In genomic region chr4:135231136-135231535, GRCm38 (mm10) we compare ENCODE assay signal across 11 mouse cellular contexts. TPM values are rescaled to one million over a fixed set of nuclear protein-coding genes. Genes with fewer than 3 reads are reported as not detected.
DNase-seq lines count a peak whose midpoint lies in the region; ATAC-seq and TF ChIP-seq lines count a peak whose summit lies in the region.
"Had no signal": no experiment of that assay in that cellular context is flagged by ENCODE, and none has a peak within 500 bp of the region (broad histone marks: within the 10 kb centered on the region; RNA-seq: fewer than 3 reads in every experiment).

No protein-coding gene starts in this region.

- TF ChIP-seq POLR2A in bone marrow macrophage, adult 2 months (IDR thresholded peaks at IDR 0.05; ENCODE audit: borderline replicate concordance, low read depth, low read length): no peak

- no peak for TF ChIP-seq CTCF in bone marrow macrophage, adult 2 months (IDR thresholded peaks at IDR 0.05; ENCODE audit: low read depth, low read length)

- H3K27me3 ChIP-seq in heart, embryonic 11.5 days (ENCODE audit: control insufficient read depth, insufficient read depth, low read length): no peaks in the 10 kb centered on the region
- no peaks in the 10 kb centered on the region for H3K27me3 ChIP-seq in kidney, embryonic 14.5 days (ENCODE audit: control insufficient read depth, insufficient read depth, low read length)
- H3K27me3 ChIP-seq: CH12.LX had no signal

- 71% methylated on average over 3 of the region's 3 CpGs for WGBS in heart, embryonic 11.5 days (ENCODE audit: insufficient replicate concordance)
- 82% methylated on average over 3 of the region's 3 CpGs for WGBS in kidney, embryonic 14.5 days

- H3K9ac ChIP-seq in heart, embryonic 11.5 days (ENCODE audit: low read depth, low read length): no peak overlapping the region
- no peak overlapping the region for H3K9ac ChIP-seq in kidney, embryonic 14.5 days (ENCODE audit: low read depth, low read length)

- peaks cover 24% of the 10 kb centered on the region for H3K4me1 ChIP-seq in heart, embryonic 11.5 days (ENCODE audit: control insufficient read depth, insufficient read depth, low read length)
- no peaks in the 10 kb centered on the region for H3K4me1 ChIP-seq in kidney, embryonic 14.5 days (ENCODE audit: control insufficient read depth, insufficient read depth, low read length)
- peaks cover 75% of the 10 kb centered on the region for H3K4me1 ChIP-seq in bone marrow macrophage, adult 2 months (ENCODE audit: control insufficient read depth, insufficient read depth, low read length)

- H3K36me3 ChIP-seq in heart, embryonic 11.5 days (ENCODE audit: control insufficient read depth, insufficient read depth, low read length): peaks cover 3% of the 10 kb centered on the region; the same call in 1 of the 2 replicates
- peaks cover 7% of the 10 kb centered on the region; the same call in 1 of the 2 replicates for H3K36me3 ChIP-seq in kidney, embryonic 14.5 days (ENCODE audit: control insufficient read depth, insufficient read depth, low read length)

- peak overlapping the region; percentile 62 for H3K27ac ChIP-seq in heart, embryonic 11.5 days (ENCODE audit: low read depth, low read length)
- H3K27ac ChIP-seq in kidney, embryonic 14.5 days (ENCODE audit: low read depth, low read length): no peak overlapping the region
- peak overlapping the region; percentile 91 for H3K27ac ChIP-seq in bone marrow macrophage, adult 2 months (ENCODE audit: insufficient read depth, low read depth, low read length)
- H3K27ac ChIP-seq: kidney, postnatal 0 days had no signal

- intact Hi-C loops in heart, postnatal 25 days (cut with DNase I): no loop called here

- no peak overlapping the region; the same call in 1 of the 2 replicates for H3K4me2 ChIP-seq in heart, embryonic 11.5 days
- H3K4me2 ChIP-seq in kidney, embryonic 14.5 days (replicated peaks; ENCODE audit: low read depth, low read length): no peak overlapping the region

- ATAC-seq in heart, embryonic 11.5 days (replicated peaks; ENCODE audit: insufficient number of reproducible peaks, low FRiP score, low TSS enrichment): no peak
- no peak for ATAC-seq in kidney, embryonic 14.5 days (ENCODE audit: low FRiP score, low TSS enrichment)

- no peaks in the 10 kb centered on the region for H3K9me3 ChIP-seq in heart, embryonic 11.5 days (replicated peaks; ENCODE audit: control insufficient read depth, low read length)
- no peaks in the 10 kb centered on the region for H3K9me3 ChIP-seq in kidney, embryonic 14.5 days (ENCODE audit: control insufficient read depth, low read length)

- no peak for DNase-seq in heart, postnatal 25 days (ENCODE audit: low spot score)
- DNase-seq in kidney, adult 9 months: peak; percentile 73
- peak; percentile 47 for DNase-seq in brain, adult 2 months (ENCODE audit: low read depth, low spot score)
- no peak for DNase-seq in testis, postnatal 14 days (ENCODE audit: low spot score)
- DNase-seq: liver; spleen, adult 18-20 months had no signal

- no peak overlapping the region for H3K4me3 ChIP-seq in heart, embryonic 11.5 days (ENCODE audit: low read depth, low read length)
- H3K4me3 ChIP-seq in kidney, embryonic 14.5 days (ENCODE audit: low read length): no peak overlapping the region
- no peak overlapping the region for H3K4me3 ChIP-seq in bone marrow macrophage, adult 2 months (ENCODE audit: insufficient read depth, low read length)

RNA-seq across cellular contexts. Expression of gene Clic4, which starts 41.5 kb away (rescaled TPM):
- polyA plus RNA-seq in heart, embryonic 11.5 days (2014; fragmentation: Nextera tagmentation; extraction: Ambion mirVana): 156 and 251 TPM in 2 replicates
- 100 to 1,000 TPM; 249 to 269 TPM for total RNA-seq in heart, postnatal 25 days (2021)
- polyA plus RNA-seq in kidney, embryonic 14.5 days (2014; fragmentation: Nextera tagmentation; extraction: Ambion mirVana): 68.5 and 132 TPM in 2 replicates
- polyA plus RNA-seq in bone marrow macrophage, adult 2 months (2012; ENCODE audit: insufficient read depth, insufficient read length, missing spikeins): 121 and 131 TPM in 2 replicates

Comparison
In these comparisons a context has a peak if more than half of its experiments do, and no peak if none do; other contexts are left out.
1. DNase-seq: peak in kidney, adult 9 months (single experiment) and brain, adult 2 months (single experiment); none in heart, postnatal 25 days (single experiment) and testis, postnatal 14 days (single experiment).